9 mouse cellular contexts compared by ENCODE assay signal in the genomic region with DNA sequence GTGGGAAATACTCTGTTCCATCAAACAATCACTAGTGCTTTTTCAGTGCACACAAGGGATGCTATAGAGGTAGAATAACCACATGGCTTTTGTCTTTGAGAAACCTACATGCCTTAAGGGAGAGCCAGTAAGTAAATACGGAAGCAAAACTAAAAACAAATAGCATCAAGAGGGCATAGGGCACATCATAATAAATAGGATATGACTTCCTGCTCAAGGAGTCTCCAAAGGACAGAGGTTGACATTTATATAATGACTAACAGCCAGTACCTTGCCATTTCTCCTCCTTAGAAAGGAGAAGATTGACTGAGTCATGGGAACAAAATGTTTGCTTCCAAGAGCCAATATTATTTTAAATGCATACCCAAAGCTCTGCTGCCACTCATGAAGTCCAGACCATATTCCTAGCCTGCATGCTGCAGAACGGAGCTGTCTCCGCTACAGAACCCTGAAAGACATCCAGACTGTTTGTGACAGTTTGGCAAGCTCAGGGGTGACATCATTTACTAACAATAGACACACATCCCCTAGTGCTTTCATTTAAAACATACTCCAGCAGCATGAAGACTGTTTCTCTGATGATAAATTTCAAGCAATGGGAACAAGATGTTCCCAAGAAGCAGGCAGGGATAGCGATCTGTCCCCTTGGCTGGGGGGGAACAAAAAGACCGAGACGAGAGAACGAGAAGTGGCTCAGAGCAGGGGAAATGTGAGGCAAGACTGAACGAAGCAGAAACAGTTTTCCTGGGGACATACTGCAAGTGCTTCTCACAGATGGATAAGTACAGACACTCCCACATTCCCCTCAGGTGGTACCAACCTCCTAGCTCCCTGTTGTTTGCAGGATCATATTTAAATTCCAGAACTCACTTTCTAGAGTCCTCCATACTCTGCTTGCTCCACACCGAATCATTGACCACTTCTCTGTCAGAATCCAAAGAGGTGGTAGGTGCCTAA. TPM values are rescaled to one million over a fixed set of nuclear protein-coding genes. Genes with fewer than 3 reads are reported as not detected.
A peak's percentile ranks its signal among the peaks of the same experiment; 100 is the strongest.
DNase-seq lines count a peak whose midpoint lies in the region; ATAC-seq and TF ChIP-seq lines count a peak whose summit lies in the region.
"Had no signal": no experiment of that assay in that cellular context is flagged by ENCODE, and none has a peak within 500 bp of the region (broad histone marks: within the 10 kb centered on the region; RNA-seq: fewer than 3 reads in every experiment).

No protein-coding gene starts in this region.

- no peak for ATAC-seq in kidney, embryonic 15.5 days (replicated peaks; ENCODE audit: low FRiP score)
- ATAC-seq in heart, embryonic 13.5 days (ENCODE audit: extremely low read depth, insufficient number of reproducible peaks, low FRiP score, low TSS enrichment) = no peak
- ATAC-seq: Patski had no signal

- WGBS in kidney, embryonic 15.5 days = 61% methylated on average over 9 of the region's 9 CpGs
- WGBS in heart, embryonic 13.5 days = 37% methylated on average over 9 of the region's 9 CpGs
- 52% methylated on average over 9 of the region's 9 CpGs for WGBS in olfactory bulb, adult 2 months

- no peaks in the 10 kb centered on the region for H3K4me1 ChIP-seq in kidney, embryonic 15.5 days
- H3K4me1 ChIP-seq in heart, embryonic 13.5 days = 0 out of 2 replicates have a peak, but pooled peaks cover 5% of the 10 kb centered on the region
- no peaks in the 10 kb centered on the region for H3K4me1 ChIP-seq in olfactory bulb, adult 2 months (ENCODE audit: control insufficient read depth, insufficient read depth, low read length)

- no peak overlapping the region for H3K4me3 ChIP-seq in kidney, embryonic 15.5 days (replicated peaks)
- H3K4me3 ChIP-seq in heart, embryonic 13.5 days = peak overlapping the region; percentile 26
- H3K4me3 ChIP-seq in olfactory bulb, adult 2 months (ENCODE audit: insufficient read depth, low read depth, low read length) = no peak overlapping the region

- DNase-seq in kidney, adult 11 months = peak; percentile 25
- DNase-seq in cerebellum, adult 11-12 months = peak; percentile 79
- peak; percentile 86 for DNase-seq in layer of hippocampus, adult 9-11 months
- no peak for DNase-seq in thymus, postnatal 4 days
- DNase-seq in spleen, postnatal 36 days (ENCODE audit: low spot score in 2 of 2) = no peak

- no peak overlapping the region for H3K4me2 ChIP-seq in kidney, embryonic 15.5 days
- H3K4me2 ChIP-seq in heart, embryonic 13.5 days = peak overlapping the region; percentile 58

- H3K27me3 ChIP-seq in kidney, embryonic 15.5 days = peaks cover 12% of the 10 kb centered on the region
- peaks cover 30% of the 10 kb centered on the region for H3K27me3 ChIP-seq in heart, embryonic 13.5 days (replicated peaks)
- H3K27me3 ChIP-seq: Patski had no signal

- no peak overlapping the region for H3K27ac ChIP-seq in kidney, embryonic 15.5 days
- H3K27ac ChIP-seq in heart, embryonic 13.5 days (replicated peaks) = peak overlapping the region; percentile 78
- H3K27ac ChIP-seq in olfactory bulb, adult 2 months (ENCODE audit: insufficient read depth, low read depth, low read length) = 0 out of 2 replicates have a peak overlapping the region, but pooled peaks have one; percentile 28

- TF ChIP-seq POLR2A in olfactory bulb, adult 2 months (IDR thresholded peaks at IDR 0.05; ENCODE audit: insufficient read depth, low read depth, low read length) = no peak

- TF ChIP-seq CTCF in olfactory bulb, adult 2 months (IDR thresholded peaks at IDR 0.05; ENCODE audit: insufficient read depth, low read depth, low read length) = no peak

- no peaks in the 10 kb centered on the region for H3K36me3 ChIP-seq in kidney, embryonic 15.5 days
- no peaks in the 10 kb centered on the region for H3K36me3 ChIP-seq in heart, embryonic 13.5 days

- no peaks in the 10 kb centered on the region for H3K9me3 ChIP-seq in kidney, embryonic 15.5 days (replicated peaks)
- H3K9me3 ChIP-seq in heart, embryonic 13.5 days = no peaks in the 10 kb centered on the region

- H3K9ac ChIP-seq in kidney, embryonic 15.5 days = no peak overlapping the region
- peak overlapping the region; percentile 67; the same call in 1 of the 2 replicates for H3K9ac ChIP-seq in heart, embryonic 13.5 days

RNA-seq across cellular contexts. Expression of a gene that starts 3.5 kb away (rescaled TPM):
- 0.05 TPM in 1 of 2 replicates, not detected in the other for polyA plus RNA-seq in kidney, embryonic 15.5 days (2015; fragmentation: Nextera tagmentation; extraction: Ambion mirVana)
- polyA plus RNA-seq in heart, embryonic 13.5 days (2015; fragmentation: Nextera tagmentation; extraction: Ambion mirVana) = 0.04 and 0.10 TPM in 2 replicates
- polyA plus RNA-seq in olfactory bulb, adult 2 months (2012; ENCODE audit: insufficient read depth, insufficient read length, low replicate concordance, missing spikeins) = not detected in 2 replicates

Comparison
In these comparisons a context has a peak if more than half of its experiments do, and no peak if none do; other contexts are left out.
1. DNase-seq: peak in kidney, adult 11 months (single experiment), cerebellum, adult 11-12 months (single experiment) and layer of hippocampus, adult 9-11 months (single experiment); none in thymus, postnatal 4 days (single experiment) and spleen, postnatal 36 days (0 of 2).